Mouse (Mus musculus): Measurements from ENCODE around the gene Catsperg2. TPM values are rescaled to one million over a fixed set of nuclear protein-coding genes. Genes with fewer than 3 reads are reported as not detected.
"Not testable (repeated sequence)": the region's sequence is repeated elsewhere in the genome, so short reads cannot be mapped to it uniquely, and the experiment has no call there.

The Catsperg2 gene
- not detected for total RNA-seq (2021)
- long read RNA-seq, experiment 1, result 0 reads
- long read RNA-seq, experiment 2, result 0 reads

- not testable (repeated sequence) for DNase-seq
These were observed at the start of gene Catsperg2 for GRCm38 (mm10) chr7:29726860-29727259. Gene Catsperg2, minus strand, starts transcription at chr7:29727032.

- DNase-seq, result no peak
These were observed 49.7 kb upstream of the Catsperg2 start for GRCm38 (mm10) chr7:29776568-29776967.

GRCm38 (mm10) chr7:29774371-29774770 lies 47.5 kb upstream of the Catsperg2 start:
- no peak for DNase-seq

GRCm38 (mm10) chr7:29773503-29773902 lies 46.7 kb upstream of the Catsperg2 start:
- DNase-seq, result no peak

GRCm38 (mm10) chr7:29768980-29769379 lies 42.1 kb upstream of the Catsperg2 start:
- DNase-seq, result no peak

- peak; percentile 58 for DNase-seq
These were observed 41.5 kb upstream of the Catsperg2 start, which contains the start of gene Zfp84 for GRCm38 (mm10) chr7:29768090-29768900. Gene Zfp84, plus strand, starts transcription at chr7:29768552.

GRCm38 (mm10) chr7:29767058-29767686 lies 40.3 kb upstream of the Catsperg2 start:
- DNase-seq, result peak; percentile 69

GRCm38 (mm10) chr7:29764702-29765101 lies 37.9 kb upstream of the Catsperg2 start:
- no peak for DNase-seq

- no peak for DNase-seq
These were observed 33.6 kb upstream of the Catsperg2 start for GRCm38 (mm10) chr7:29760476-29760875.

GRCm38 (mm10) chr7:29742258-29742657 lies 15.4 kb upstream of the Catsperg2 start:
- no peak for DNase-seq

- DNase-seq, result no peak
These were observed 1.2 kb upstream of the Catsperg2 start for GRCm38 (mm10) chr7:29728055-29728454.

- not testable (repeated sequence) for DNase-seq
These were observed 1.2 kb downstream of the Catsperg2 start for GRCm38 (mm10) chr7:29725461-29726142.

GRCm38 (mm10) chr7:29708891-29709290 lies 17.9 kb downstream of the Catsperg2 start:
- DNase-seq, result not testable (repeated sequence)

- DNase-seq, result not testable (repeated sequence)
These were observed 31.6 kb downstream of the Catsperg2 start for GRCm38 (mm10) chr7:29695231-29695630.

GRCm38 (mm10) chr7:29681868-29682267 lies 45.0 kb downstream of the Catsperg2 start:
- DNase-seq, result no peak

Small RNA genes lying within 50 kb of the gene (microRNA-seq; reads per million reads assigned to microRNA genes)
- gene Mir1964, result 1.3 to 1.6 reads per million in 2 experiments

Other genes starting within 250 kb of the Catsperg2 start
- gene Sipa1l3, start 208.4 kb downstream of the Catsperg2 start, total RNA-seq (2021), result 10 to 100 TPM; 14.2 to 21.4 TPM
- gene Zfp84, start 41.5 kb upstream of the Catsperg2 start, total RNA-seq (2021), result 10 to 100 TPM in 1 of 2 experiments, 1 to 10 TPM in 1; 9.3 to 11.2 TPM
- 1 to 10 TPM; 3.5 to 5.0 TPM for gene Zfp30, start 57.0 kb upstream of the Catsperg2 start, total RNA-seq (2021)
- 10 to 100 TPM in 1 of 2 experiments, 1 to 10 TPM in 1; 9.6 to 10.9 TPM for gene Zfp790, start 89.1 kb upstream of the Catsperg2 start, total RNA-seq (2021)
- gene Zfp940, start 126.6 kb upstream of the Catsperg2 start, total RNA-seq (2021), result under 1 TPM; 0.16 to 0.36 TPM
- 1 to 10 TPM; 2.5 to 4.3 TPM for gene Zfp420, start 132.9 kb upstream of the Catsperg2 start, total RNA-seq (2021)
- gene Zfp27, start 179.5 kb upstream of the Catsperg2 start, total RNA-seq (2021), result 10 to 100 TPM in 1 of 2 experiments, 1 to 10 TPM in 1; 8.5 to 10.5 TPM
- gene Zfp383, start 181.2 kb upstream of the Catsperg2 start, total RNA-seq (2021), result 10 to 100 TPM in 1 of 2 experiments, 1 to 10 TPM in 1; 9.5 to 12.6 TPM
- 1 to 10 TPM; 5.9 to 9.2 TPM for gene Zfp74, start 227.1 kb upstream of the Catsperg2 start, total RNA-seq (2021)